In the genomic region with DNA sequence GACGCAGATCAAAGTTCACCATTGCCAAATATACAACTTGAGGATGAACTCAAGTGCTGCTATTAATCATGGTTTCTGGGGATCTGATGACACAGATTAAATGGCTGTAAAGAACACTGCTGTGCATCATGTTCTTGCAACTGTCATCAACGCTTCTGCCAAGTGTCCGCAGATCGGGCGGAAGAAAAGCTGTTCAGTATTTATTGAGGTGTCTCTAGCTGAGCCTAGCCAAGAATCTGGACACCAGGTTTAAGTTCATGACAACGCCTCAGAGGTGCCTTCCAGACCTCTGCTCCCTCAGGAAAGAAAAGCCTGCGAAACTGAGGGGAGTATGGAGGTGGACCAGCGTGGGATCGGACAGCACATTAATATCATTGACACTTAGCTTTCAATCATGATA, we compare ENCODE assay signal across 29 mouse cellular contexts. TPM values are rescaled to one million over a fixed set of nuclear protein-coding genes. Genes with fewer than 3 reads are reported as not detected.
DNase-seq lines count a peak whose midpoint lies in the region; ATAC-seq and TF ChIP-seq lines count a peak whose summit lies in the region.
"Had no signal": no experiment of that assay in that cellular context is flagged by ENCODE, and none has a peak within 500 bp of the region (broad histone marks: within the 10 kb centered on the region; RNA-seq: fewer than 3 reads in every experiment).

No protein-coding gene starts in this region.

- no peaks in the 10 kb centered on the region for H3K27me3 ChIP-seq in midbrain, postnatal 0 days (ENCODE audit: insufficient read depth, low read length)
- no peaks in the 10 kb centered on the region for H3K27me3 ChIP-seq in midbrain, embryonic 13.5 days
- H3K27me3 ChIP-seq: CH12.LX; embryonic facial prominence, embryonic 13.5 days; embryonic facial prominence, embryonic 15.5 days; forebrain, embryonic 12.5 days; Patski had no signal

- WGBS in midbrain, postnatal 0 days = 93% methylated on average over 9 of the region's 9 CpGs
- WGBS in midbrain, embryonic 13.5 days = 93% methylated on average over 9 of the region's 9 CpGs

- ATAC-seq in cerebellum, adult (ENCODE audit: insufficient number of reproducible peaks, low FRiP score, low TSS enrichment) = no peak
- no peak for ATAC-seq in midbrain, postnatal 0 days (ENCODE audit: low FRiP score)
- ATAC-seq in midbrain, embryonic 13.5 days = no peak
- ATAC-seq: CD4-positive, CD25-positive, alpha-beta regulatory T cell, adult 4 months; forebrain, embryonic 14.5 days; forebrain, embryonic 16.5 days; Patski had no signal

- no peak for TF ChIP-seq CTCF in midbrain, postnatal 0 days (IDR thresholded peaks at IDR 0.05)

- H3K9ac ChIP-seq in midbrain, postnatal 0 days (replicated peaks; ENCODE audit: low read length, poor library complexity, severe bottlenecking) = no peak overlapping the region
- no peak overlapping the region for H3K9ac ChIP-seq in midbrain, embryonic 13.5 days (replicated peaks)
- H3K9ac ChIP-seq: embryonic facial prominence, embryonic 13.5 days; embryonic facial prominence, embryonic 15.5 days; forebrain, embryonic 12.5 days had no signal

- no peaks in the 10 kb centered on the region for H3K9me3 ChIP-seq in midbrain, postnatal 0 days (ENCODE audit: low read length)
- H3K9me3 ChIP-seq in midbrain, embryonic 13.5 days = no peaks in the 10 kb centered on the region
- H3K9me3 ChIP-seq: embryonic facial prominence, embryonic 13.5 days; embryonic facial prominence, embryonic 15.5 days; forebrain, embryonic 10.5 days; forebrain, embryonic 12.5 days had no signal

- H3K4me2 ChIP-seq in midbrain, postnatal 0 days (ENCODE audit: low read depth, low read length, poor library complexity, severe bottlenecking) = no peak overlapping the region
- H3K4me2 ChIP-seq in midbrain, embryonic 13.5 days (replicated peaks) = no peak overlapping the region
- H3K4me2 ChIP-seq: embryonic facial prominence, embryonic 13.5 days; embryonic facial prominence, embryonic 15.5 days; forebrain, embryonic 12.5 days had no signal

- no peaks in the 10 kb centered on the region for H3K36me3 ChIP-seq in midbrain, postnatal 0 days (ENCODE audit: insufficient read depth, low read length)
- no peaks in the 10 kb centered on the region for H3K36me3 ChIP-seq in midbrain, embryonic 13.5 days
- H3K36me3 ChIP-seq: embryonic facial prominence, embryonic 13.5 days; embryonic facial prominence, embryonic 15.5 days; forebrain, embryonic 10.5 days; forebrain, embryonic 12.5 days; G1E had no signal

- H3K4me3 ChIP-seq in midbrain, postnatal 0 days (ENCODE audit: low read depth, low read length) = no peak overlapping the region
- no peak overlapping the region for H3K4me3 ChIP-seq in midbrain, embryonic 13.5 days (replicated peaks)
- H3K4me3 ChIP-seq: embryonic facial prominence, embryonic 13.5 days; embryonic facial prominence, embryonic 15.5 days; erythroblast, embryonic 14.5 days; forebrain, embryonic 10.5 days; forebrain, embryonic 12.5 days had no signal

- peak; percentile 61 to 70 for DNase-seq in cerebellum, postnatal 10 days
- peak; percentile 16 for DNase-seq in heart, adult 11 months
- DNase-seq in heart, postnatal 25 days (ENCODE audit: low spot score) = no peak
- peak; percentile 23 for DNase-seq in left cerebral cortex, postnatal 4 days
- DNase-seq in left cerebral cortex, postnatal 25 days (ENCODE audit: low spot score in 2 of 2) = no peak
- peak; percentile 16 for DNase-seq in midbrain, postnatal 0 days (ENCODE audit: low spot score)
- DNase-seq: adrenal gland, adult 2 months; adrenal gland, postnatal 10 days; adrenal gland, postnatal 25 days; B cell, adult 2 months; cerebellum, adult 18-20 months; cerebellum, adult 8-10 months; cerebellum, adult 9-11 months; cerebellum, postnatal 36 days; embryo, embryonic 11 days had no signal

- intact Hi-C loops in heart, postnatal 25 days (cut with DNase I) = no loop called here
- intact Hi-C loops in left cerebral cortex, postnatal 4 days (cut with DNase I) = no loop called here
- intact Hi-C loops in left cerebral cortex, postnatal 25 days (cut with DNase I) = no loop called here

- H3K27ac ChIP-seq in midbrain, postnatal 0 days (ENCODE audit: low read depth, low read length) = no peak overlapping the region
- no peak overlapping the region for H3K27ac ChIP-seq in midbrain, embryonic 13.5 days
- H3K27ac ChIP-seq: embryonic facial prominence, embryonic 13.5 days; embryonic facial prominence, embryonic 15.5 days; forebrain, embryonic 10.5 days; forebrain, embryonic 12.5 days had no signal

- H3K4me1 ChIP-seq in midbrain, postnatal 0 days (ENCODE audit: insufficient read depth, low read length) = no peaks in the 10 kb centered on the region
- H3K4me1 ChIP-seq in midbrain, embryonic 13.5 days (replicated peaks) = 0 out of 2 replicates have a peak, but pooled peaks cover 2% of the 10 kb centered on the region
- H3K4me1 ChIP-seq: embryonic facial prominence, embryonic 15.5 days; forebrain, embryonic 10.5 days; forebrain, embryonic 12.5 days had no signal

RNA-seq across cellular contexts. Expression of gene Tbx18, which starts 44.1 kb away (rescaled TPM):
- total RNA-seq in heart, postnatal 25 days (2021) = 1 to 10 TPM; 4.4 to 6.1 TPM
- 1 to 10 TPM; 6.7 to 7.2 TPM for total RNA-seq in left cerebral cortex, postnatal 4 days (2021)
- total RNA-seq in left cerebral cortex, postnatal 25 days (2021) = 1 to 10 TPM; 2.1 to 2.2 TPM
- total RNA-seq in midbrain, postnatal 0 days (2014; rRNA removed) = 5.4 and 9.3 TPM in 2 replicates
- polyA plus RNA-seq in midbrain, postnatal 0 days (2015; fragmentation: Nextera tagmentation; extraction: Ambion mirVana) = 1.8 and 1.9 TPM in 2 replicates
- polyA plus RNA-seq in midbrain, embryonic 13.5 days (2015; fragmentation: Nextera tagmentation; extraction: Ambion mirVana) = 1.9 and 2.9 TPM in 2 replicates
- total RNA-seq: CH12.LX; common myeloid progenitor, adult 5-6 weeks; G1E had no signal
- polyA plus RNA-seq: CD4-positive, CD25-positive, alpha-beta regulatory T cell, adult 4 months; erythroblast, embryonic 14.5 days; G1E had no signal

Comparison
In these comparisons a context has a peak if more than half of its experiments do, and no peak if none do; other contexts are left out.
1. DNase-seq: peak in cerebellum, postnatal 10 days (2 of 2), heart, adult 11 months (single experiment), left cerebral cortex, postnatal 4 days (single experiment) and midbrain, postnatal 0 days (single experiment); none in heart, postnatal 25 days (single experiment) and left cerebral cortex, postnatal 25 days (0 of 2).